In genomic region chr6:88074752-88075554, GRCm38 (mm10) we compare ENCODE assay signal across 8 mouse cellular contexts. TPM values are rescaled to one million over a fixed set of nuclear protein-coding genes. Genes with fewer than 3 reads are reported as not detected.
DNase-seq lines count a peak whose midpoint lies in the region; ATAC-seq lines count a peak whose summit lies in the region.

No protein-coding gene starts in this region.

- peak; percentile 90 for DNase-seq in T-cell, adult 2 months (ENCODE audit: low spot score)
- DNase-seq in cerebellum, postnatal 36 days: peak; percentile 94
- peak; percentile 93 to 97 for DNase-seq in frontal cortex, postnatal 36 days (ENCODE audit: low spot score in 2 of 2)
- DNase-seq in left cerebral cortex, adult 11 months (ENCODE audit: low spot score): peak; percentile 94
- peak; percentile 97 to 98 for DNase-seq in lung, postnatal 4 days
- DNase-seq in retina, postnatal 7 days (ENCODE audit: low read depth, low spot score): peak; percentile 85
- DNase-seq in urinary bladder, adult 2 months (ENCODE audit: low spot score): peak; percentile 77

- no peaks in the 10 kb centered on the region for H3K9me3 ChIP-seq in hindbrain, embryonic 15.5 days

- ATAC-seq in hindbrain, embryonic 15.5 days (ENCODE audit: low FRiP score, low read depth): peak; percentile 98

- peak overlapping the region; percentile 93 for H3K27ac ChIP-seq in hindbrain, embryonic 15.5 days (replicated peaks)

- no peaks in the 10 kb centered on the region for H3K36me3 ChIP-seq in hindbrain, embryonic 15.5 days

- H3K9ac ChIP-seq in hindbrain, embryonic 15.5 days: peak overlapping the region; percentile 65

- peaks cover 6% of the 10 kb centered on the region for H3K4me1 ChIP-seq in hindbrain, embryonic 15.5 days (replicated peaks)

- H3K4me3 ChIP-seq in hindbrain, embryonic 15.5 days: peak overlapping the region; percentile 50

- WGBS in hindbrain, embryonic 15.5 days: 4% methylated on average over 32 of the region's 32 CpGs

- peak overlapping the region; percentile 86 for H3K4me2 ChIP-seq in hindbrain, embryonic 15.5 days

- peaks cover 9% of the 10 kb centered on the region; the same call in 1 of the 2 replicates for H3K27me3 ChIP-seq in hindbrain, embryonic 15.5 days

RNA-seq across cellular contexts. Expression of gene Rpn1, which starts 9.3 kb away (rescaled TPM):
- 298 and 305 TPM in 2 replicates for polyA plus RNA-seq in hindbrain, embryonic 15.5 days (2015; fragmentation: Nextera tagmentation; extraction: Ambion mirVana)
- polyA plus RNA-seq in urinary bladder, adult 2 months (2012; rRNA removed): 164 and 173 TPM in 2 replicates

RNA-seq across cellular contexts. Expression of gene Rab7, which starts 29.9 kb away (rescaled TPM):
- 341 and 360 TPM in 2 replicates for polyA plus RNA-seq in hindbrain, embryonic 15.5 days (2015; fragmentation: Nextera tagmentation; extraction: Ambion mirVana)
- polyA plus RNA-seq in urinary bladder, adult 2 months (2012; rRNA removed): 400 and 428 TPM in 2 replicates

Comparison
In these comparisons a context has a peak if more than half of its experiments do, and no peak if none do; other contexts are left out.
1. Peak in every context shown above with its lines: DNase-seq, ATAC-seq, H3K4me3 ChIP-seq and H3K27ac ChIP-seq.